Mouse (Mus musculus) right cerebral cortex, adult 18-20 months (tissue): ENCODE measurements at regions not wholly inside any gene's neighbourhood (a gene's known extent, or its start where the extent isn't known, plus 50 kb on each side); places are given as distances from the start of the nearest gene placed in this dataset.
A peak's percentile ranks its signal among the peaks of the same experiment; 100 is the strongest.

Experiments
- DNase-seq: peaks from one replicate; pipeline ENCODE4 v3.0.0; 2022; ENCODE audit warnings: mixed read lengths

GRCm38 (mm10) chr14:86443921-86444835, 696.9 kb downstream of the Diaph3 start:
- DNase-seq: no peak

DNA sequence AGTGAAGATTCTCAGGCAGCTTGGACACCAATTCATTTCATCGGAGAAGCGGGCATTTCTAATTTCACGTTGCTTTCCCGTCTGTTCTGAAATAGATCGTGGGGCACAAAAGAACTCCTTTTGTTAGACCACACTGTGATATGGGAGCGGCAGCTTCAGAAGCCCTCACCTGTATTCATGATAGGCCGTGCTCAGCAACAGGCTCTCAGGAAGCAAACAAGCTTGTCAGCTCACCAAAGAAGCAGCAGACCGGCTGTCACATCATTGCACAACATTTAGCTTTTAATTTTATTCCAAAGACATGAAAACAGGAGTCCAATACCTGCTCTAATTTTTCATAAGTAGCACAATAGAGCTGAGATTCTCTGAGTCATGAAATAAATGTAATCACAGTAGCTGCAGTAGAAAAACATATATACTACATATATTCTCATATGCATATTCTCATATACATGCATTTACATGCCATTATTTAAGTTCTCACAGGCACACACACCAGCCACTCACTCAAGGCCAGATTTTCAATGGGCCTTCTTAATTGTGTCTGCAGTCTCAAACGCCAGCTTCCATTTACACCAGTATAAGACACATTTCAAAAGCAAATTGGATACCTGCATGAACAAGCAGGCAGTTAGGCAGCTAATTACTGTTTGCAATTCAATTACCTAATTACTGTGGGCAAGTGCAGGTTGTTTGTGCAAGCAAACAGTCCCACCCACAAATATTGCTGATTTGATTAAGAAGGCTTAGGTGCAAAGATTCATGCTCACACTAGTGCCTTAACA, 698.9 kb downstream of the Diaph3 start:
- DNase-seq: no peak

GRCm38 (mm10) chr14:86437383-86437782, 703.7 kb downstream of the Diaph3 start:
- no peak for DNase-seq

DNA sequence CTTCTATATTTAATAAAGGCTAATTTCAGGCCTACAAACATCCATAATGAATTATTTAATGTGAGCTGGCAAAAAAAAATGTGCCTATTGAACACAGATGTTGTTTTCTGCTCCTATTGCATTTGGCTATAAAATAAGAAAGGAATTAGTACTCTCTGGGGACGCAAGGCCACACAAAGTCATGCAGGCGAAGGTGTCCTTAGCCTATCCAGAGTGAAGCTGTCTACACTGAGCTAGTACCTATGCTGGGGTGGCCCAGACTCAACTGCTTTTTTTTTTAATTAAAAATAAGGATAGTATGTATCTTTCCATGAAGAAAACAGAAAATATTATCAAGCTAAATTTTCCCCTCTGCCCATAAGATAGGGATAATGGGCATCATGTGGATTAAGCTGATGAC, 705.7 kb downstream of the Diaph3 start:
- no peak for DNase-seq

- DNase-seq: no peak
Measured at GRCm38 (mm10) chr14:86431215-86431816, 709.7 kb downstream of the Diaph3 start.

DNA sequence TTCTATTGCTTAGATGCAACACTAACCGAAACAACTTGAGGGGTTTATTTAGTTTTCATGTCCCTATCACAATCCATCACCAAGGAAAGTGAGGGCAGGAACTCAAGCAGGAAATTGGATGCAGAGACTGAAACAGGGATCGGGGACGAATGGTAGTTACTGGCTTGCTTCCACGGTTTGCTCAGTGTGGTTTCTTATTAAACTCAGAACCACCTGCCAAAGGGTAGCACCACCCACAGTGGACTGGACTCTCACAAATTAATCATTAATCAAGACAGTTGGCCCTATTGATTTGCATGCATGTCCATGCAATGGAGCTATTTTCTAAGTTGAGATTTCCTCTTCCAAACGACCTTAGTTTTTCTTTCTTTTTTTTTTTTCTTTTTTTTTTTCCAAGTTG, 719.2 kb downstream of the Diaph3 start:
- no peak for DNase-seq

GRCm38 (mm10) chr14:86419959-86420598, 721.0 kb downstream of the Diaph3 start:
- DNase-seq: no peak

DNA sequence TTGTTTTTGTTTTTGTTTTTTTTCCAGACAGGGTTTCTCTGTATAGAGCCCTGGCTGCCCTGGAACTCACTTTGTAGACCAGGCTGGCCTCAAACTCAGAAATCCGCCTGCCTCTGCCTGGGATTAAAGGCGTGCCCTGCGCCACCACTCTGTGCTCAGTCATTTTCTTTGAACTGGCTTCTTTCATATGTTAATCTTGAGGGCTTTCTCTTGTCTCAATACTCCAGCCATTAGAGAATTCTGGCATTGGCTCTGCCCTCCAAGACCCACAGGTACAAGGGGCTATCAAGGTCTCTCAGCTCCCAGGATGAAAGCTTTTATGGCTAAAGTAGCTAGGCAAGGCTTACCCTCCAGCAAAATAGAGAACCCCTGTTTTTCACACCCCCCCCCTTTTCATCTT, 744.2 kb downstream of the Diaph3 start:
- DNase-seq: no peak

DNA sequence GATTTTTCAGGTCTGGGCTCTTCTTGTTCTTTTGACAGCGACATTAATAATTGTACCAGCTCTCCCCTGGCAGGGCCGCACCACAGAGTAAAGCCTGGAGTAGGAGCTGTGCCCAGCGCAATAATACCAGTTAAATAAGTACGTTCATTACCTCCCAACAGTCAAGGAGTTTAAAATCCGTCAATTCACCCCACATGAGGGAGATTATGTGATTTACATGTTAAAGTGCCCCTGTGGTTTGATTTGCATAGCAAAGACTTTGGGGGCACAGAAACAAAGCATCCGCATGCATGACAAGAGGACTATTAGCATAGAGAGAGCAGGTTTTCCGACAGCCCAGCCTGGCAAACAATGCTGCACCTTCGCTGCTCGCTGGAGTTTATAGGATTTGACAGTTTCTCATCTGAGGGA, 745.1 kb downstream of the Diaph3 start:
- no peak for DNase-seq

DNA sequence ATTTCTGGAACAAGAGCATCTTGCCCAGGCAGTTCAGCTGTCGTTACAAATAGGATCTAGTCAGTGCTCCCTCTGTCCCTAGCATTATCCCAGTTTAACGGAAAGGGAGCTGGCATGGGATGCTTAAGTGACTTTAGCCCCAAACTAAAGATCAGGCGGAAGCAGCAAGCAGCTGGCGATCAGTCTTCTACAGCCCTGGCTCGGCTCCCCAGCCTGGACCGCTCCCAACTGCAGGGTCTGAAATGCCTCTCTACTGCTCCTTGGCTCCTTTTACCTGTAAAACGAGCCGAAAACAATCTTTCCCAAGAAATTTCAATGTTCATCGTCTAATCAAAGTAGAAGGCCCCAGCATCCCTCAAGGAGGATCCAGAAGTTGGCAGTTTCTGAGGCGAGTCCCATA, 745.5 kb downstream of the Diaph3 start:
- DNase-seq: no peak

DNA sequence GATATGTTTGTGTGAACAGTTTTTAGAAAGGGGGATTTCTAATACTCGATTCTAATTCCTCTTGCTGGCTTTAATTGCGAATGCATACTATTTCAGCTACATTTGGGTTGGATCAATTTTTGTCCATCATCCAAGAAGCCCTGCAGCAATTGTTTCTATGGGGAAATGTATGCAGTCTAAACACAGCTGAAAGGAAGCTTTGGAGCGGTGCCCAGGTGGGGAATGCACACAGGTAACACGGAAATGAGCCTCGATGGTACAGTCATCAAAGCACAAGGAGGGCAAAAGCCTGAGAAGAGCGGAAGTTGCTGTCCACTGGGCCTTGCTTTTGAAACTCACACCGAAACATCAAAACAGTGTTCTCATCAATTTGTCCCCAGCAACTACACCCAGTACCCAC, 746.0 kb downstream of the Diaph3 start:
- DNase-seq: no peak

DNA sequence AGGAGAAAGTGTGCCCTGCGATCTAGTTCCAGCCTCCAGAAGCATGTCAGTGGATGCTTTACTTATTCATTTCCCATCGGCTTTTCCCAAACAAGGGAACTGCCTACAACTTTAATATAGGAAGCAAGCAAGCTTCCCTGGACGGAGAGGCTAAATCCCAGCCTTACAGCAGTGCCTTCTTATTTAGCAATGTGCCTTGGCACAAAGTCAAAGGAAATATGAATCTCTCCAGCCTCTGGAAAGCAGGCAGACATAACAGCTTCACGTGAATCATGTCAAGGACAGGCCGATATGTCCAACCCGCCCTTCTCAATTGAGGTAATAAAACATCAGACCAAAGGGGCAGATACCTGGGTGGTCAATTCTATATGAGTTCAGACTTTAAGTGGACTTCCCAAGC, 755.9 kb downstream of the Diaph3 start:
- DNase-seq: no peak

DNA sequence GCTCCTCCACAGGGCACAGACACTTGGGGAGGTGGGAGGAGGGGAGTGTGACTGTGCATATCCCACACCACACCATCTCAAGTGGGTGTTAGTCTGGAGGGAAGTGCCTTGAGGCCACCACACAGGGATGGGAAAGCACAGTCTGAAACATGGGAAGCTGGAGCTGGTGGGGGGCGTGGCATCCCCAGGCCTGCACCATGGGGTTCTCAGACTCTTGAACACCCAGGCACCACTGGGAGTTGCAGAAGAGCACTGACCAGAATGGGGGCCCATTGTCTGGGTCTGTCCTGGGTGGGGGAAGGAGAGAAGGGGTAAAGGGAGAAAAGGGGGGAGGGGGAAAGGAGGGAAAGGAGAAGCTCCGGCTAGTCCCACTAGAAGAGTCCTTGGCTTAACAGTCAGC, 776.0 kb downstream of the Diaph3 start:
- no peak for DNase-seq

GRCm38 (mm10) chr14:86360423-86361059, 780.5 kb downstream of the Diaph3 start:
- no peak for DNase-seq

DNA sequence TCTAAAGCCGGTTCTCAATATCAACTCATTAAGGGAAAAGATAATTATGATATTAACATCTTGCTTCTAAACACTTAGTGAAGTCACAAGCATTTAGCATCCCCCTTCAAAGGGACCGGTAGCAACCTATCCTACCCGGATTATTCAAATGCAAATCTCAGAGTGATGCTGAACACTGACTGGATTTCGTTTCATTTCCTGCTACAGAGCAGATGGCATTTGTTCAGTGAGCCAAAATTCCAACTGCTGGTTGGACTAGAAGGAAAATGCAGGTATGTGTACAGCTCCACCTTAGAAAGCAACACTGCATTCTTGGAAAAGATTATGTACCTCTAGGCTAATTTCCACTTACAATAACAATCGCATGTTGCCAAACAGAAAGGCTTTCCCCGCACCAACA, 782.5 kb downstream of the Diaph3 start:
- no peak for DNase-seq

- DNase-seq: no peak
Measured at GRCm38 (mm10) chr14:86350526-86350925, 790.5 kb downstream of the Diaph3 start.

DNA sequence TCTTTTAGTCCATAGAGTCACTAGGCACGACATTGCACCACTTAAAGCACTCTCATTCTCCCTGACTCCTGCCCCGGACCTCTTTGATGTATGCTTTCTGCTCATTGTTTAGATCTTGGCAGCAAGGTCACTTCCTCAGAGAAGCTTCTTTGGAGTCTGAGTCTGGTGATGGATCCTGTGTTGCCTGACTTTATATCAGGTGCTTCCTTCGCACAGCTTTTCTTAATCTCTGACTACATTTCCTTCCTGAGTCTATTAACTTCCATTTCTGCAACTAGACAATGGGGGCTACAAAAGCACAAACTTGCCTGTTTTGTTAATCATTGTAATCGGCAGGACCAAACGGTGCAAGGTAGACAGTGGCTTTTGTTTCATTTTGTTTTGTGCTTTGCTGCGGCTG, 802.0 kb downstream of the Diaph3 start:
- DNase-seq: no peak

GRCm38 (mm10) chr14:86337052-86337451, 804.0 kb downstream of the Diaph3 start:
- DNase-seq: no peak

DNA sequence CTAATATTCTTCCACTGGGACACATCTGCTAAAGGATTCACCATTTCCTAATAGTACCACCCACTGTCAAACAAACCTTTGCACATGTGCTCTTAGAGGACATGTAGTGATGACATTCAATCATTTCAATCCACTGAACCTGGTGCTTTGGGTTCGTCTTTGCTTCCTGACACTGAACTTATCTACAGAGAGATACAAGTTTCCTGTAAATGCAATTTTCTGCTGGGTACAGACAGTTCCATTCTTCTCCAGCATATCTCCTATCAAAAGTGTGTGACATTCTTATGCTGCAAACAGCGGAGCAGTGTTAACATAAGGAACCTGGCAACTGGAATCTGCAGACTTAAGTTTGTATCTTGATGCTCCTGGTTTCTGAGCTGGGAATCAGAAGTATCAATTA, 805.8 kb downstream of the Diaph3 start:
- no peak for DNase-seq

- no peak for DNase-seq
Measured at GRCm38 (mm10) chr14:86329176-86329575, 811.9 kb downstream of the Diaph3 start.

DNA sequence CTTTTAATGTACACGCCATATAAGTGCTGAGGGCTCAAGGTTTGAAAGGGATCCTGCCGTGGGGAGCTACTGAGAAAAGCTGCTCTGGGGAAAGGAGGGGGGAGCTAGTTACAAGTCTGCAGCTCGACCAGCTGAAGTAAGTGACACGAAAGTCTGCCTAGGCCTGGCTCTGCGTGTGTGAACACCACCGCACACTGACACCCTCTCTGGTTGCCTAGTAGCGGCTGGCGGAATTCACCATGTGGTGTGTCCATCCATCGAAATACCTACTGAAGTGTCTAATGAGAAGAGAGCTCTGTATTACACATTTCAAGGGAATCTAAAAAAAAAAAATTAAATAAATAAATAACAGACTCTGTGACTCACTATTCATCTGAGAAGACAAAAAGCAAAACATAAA, 813.4 kb downstream of the Diaph3 start:
- DNase-seq: peak; percentile 66

- DNase-seq: no peak
Measured at GRCm38 (mm10) chr14:86322365-86322764, 818.7 kb downstream of the Diaph3 start.

- no peak for DNase-seq
Measured at GRCm38 (mm10) chr14:86315974-86316373, 825.1 kb downstream of the Diaph3 start.
